Mouse (Mus musculus): ENCODE data around the gene Lamp1.

Lamp1 gene

DNA sequence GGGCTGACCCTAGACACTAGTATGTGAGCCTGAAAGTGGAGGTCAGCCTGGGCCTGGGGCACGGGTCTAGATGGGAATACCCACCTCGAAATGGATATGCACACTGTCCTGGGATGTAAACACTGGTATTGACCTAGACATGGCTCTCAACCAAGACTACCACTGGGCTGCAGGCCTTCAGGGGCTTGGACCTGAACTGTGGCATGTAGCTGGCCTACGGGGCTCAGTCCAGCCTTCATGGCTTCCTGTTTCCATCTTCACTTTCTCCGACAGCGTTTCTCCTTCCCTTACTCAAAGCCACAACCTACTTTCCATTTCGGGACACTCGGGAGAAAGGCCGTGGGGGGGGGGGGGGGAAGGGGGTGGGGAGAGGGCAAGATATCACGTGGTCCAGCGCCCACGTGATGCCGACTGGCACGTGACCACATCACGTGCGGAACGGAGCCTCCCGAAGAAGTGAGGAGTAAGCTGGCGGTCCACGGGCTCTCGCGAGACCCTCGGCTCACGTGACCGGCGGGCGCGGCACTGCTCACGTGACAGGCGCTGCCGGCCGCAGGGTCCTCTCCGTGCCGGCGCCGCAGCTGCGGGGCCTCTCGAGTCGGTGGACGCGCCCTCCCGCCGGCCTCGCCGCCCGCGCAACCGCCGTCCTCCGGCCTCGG, at the start of gene Lamp1:
Gene Lamp1 (plus strand): TSS at position 444 of the 659 bp plus-strand sequence.
- peak; percentile 94 to 96 for DNase-seq

GRCm38 (mm10) chr8:13109416-13109960, 49.5 kb upstream of the Lamp1 start:
- no peak for DNase-seq

DNA sequence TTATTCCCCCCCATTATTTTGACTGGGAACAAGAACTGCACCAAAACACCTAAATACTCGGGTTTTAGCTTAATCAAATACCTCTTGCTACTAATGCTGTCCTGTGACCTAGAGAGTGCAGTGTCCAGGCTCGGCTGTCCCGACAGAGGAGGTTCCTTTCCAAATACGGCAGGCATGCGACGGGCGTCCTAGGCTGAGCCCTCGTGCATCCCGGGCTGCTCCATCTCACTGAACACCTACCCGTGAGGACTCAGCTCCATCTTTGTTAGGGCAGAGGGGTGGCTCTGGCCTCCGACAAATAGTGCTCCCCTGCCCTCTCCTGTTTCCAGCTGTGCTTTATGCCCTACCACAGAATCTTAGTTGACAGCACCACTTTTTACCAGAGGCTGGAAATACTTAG, 47.0 kb upstream of the Lamp1 start:
- no peak for DNase-seq

DNA sequence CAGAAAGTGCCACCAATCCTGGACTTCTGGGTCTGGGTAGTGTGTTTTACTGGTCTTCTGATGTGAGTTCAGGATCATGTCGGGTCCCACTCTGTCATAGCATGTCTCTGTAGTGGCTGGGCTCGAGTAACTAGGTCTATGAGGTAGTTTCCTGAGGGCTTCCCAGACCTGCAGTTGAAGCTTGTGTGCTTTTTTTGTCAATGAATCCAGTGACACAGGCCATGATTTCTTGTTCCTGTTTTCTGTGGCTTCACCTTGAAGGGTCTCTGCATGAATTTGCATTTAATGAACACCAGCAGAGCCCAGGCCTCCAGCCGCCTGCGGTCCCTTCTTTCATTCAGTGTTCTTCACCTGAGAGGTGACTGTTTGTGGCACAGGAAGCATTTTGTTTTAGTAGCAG, 45.7 kb upstream of the Lamp1 start:
- no peak for DNase-seq

DNA sequence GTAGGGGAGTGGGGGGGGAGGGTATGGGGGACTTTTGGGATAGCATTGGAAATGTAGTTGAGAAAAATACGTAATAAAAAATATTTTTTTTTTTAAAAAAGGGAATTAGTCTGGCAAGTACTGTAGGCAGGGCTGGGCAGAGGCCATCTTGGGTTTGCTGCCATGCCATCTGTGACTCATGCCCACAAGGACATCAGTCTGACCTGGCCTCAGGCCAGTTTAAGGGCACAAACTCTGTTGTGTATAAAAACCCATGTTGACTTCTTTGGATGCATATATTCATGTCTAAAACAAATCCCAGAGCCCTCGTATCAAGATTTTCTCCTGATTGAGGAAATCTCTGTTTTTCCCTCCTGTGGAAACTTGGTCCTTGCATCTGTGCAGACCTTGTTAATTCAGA, 41.9 kb upstream of the Lamp1 start:
- no peak for DNase-seq

DNA sequence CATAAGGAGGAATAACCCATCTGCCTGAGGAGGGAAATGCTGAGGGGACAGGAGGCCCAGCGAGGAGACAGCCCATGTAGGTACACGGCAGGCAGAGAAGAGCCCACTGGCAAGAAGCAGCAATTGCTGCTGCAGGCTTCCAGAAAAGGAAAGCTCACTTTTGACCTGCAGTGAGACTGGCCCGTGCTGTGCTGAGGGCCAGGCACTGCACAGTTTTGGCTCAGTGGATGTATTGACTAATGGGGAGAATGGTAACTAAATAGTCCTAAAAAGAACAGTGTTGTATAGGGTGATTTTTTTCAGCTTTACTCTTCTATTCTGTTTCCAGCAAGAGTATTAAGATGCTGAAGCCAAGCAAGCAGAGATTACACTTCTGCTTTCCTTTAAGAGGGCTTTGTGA, 40.4 kb upstream of the Lamp1 start:
- no peak for DNase-seq

DNA sequence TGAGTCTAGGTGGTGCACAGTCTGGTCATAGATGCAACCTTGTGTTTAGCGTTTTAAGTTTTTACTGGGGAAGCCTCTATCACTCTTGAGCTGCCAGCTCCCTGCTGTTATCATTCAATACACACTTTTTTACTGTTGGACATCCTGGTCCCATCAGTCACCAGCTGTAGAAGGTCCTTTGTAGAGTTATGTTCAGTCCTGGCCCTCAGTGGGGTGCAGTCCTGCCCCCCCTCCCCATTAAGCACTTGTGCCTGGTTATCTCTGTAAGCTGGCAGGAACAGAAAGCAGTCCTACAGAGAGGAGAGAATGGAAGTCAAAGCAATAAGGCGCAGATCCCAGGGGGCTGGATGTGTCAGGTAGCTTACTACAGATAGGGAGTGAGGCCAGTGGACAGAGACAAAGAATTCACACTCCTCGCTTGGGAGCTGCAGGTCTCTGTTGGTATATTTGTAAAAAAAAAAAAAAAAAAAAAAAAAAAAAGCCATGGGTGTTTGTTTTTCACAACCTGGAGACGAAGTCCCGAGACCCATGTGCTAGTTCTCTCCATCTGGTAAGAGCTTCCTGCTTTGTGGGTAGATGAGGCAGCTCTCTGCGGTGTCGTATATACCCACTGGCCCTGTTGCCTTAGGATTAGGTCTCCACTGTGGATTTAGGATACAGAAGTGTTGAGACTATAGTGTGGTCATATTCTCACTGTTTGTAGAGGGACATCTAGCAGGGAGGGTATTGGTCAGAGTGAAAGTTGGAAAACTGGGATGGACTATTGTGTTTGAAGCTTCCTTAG, 37.9 kb upstream of the Lamp1 start:
- DNase-seq: no peak

DNA sequence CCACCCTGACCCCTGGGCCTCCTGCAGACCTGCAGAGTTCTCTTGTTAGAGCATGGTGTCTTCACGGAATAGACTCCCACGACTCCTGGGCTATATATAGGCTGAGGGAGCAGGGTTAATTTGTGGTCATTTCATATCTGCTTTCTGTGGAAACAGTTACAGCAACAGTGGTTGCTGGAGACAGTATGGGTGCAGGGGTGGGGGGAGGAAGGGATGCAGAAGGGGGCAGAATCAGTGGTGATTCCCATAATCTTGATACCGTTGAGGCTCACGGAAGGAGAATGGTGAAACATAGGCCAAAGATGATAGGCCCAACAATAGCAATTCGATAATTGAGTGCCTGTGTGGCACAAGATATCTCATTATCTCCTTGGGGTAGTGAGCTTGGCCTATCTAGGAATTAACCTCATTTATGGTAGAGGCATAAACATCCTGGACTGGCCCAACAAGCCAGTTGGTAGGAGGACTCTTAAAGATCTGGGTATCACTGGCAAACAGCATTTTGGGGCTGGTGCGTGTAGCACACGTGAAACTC, 36.0 kb upstream of the Lamp1 start:
- no peak for DNase-seq

- no peak for DNase-seq
Observed at GRCm38 (mm10) chr8:13124897-13125296, 34.1 kb upstream of the Lamp1 start.

DNA sequence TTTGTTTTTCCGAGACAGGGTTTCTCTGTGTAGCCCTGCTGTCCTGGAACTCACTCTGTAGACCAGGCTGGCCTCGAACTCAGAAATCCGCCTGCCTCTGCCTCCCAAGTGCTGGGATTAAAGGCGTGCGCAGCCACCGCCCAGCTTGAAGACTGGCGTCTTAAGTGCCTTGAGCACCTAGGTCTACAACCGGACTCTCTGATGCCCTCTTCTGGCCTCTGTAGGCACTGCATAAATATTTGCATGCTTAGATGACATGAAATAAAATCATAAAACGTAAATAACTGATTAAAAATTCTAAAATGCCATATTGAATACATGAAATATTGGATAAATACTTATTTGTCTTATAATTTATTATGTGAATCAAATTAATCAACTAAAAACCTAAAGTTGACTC, 26.7 kb upstream of the Lamp1 start:
- DNase-seq: peak in 1 of 2 experiments; percentile 46

- DNase-seq: no peak
Observed at GRCm38 (mm10) chr8:13139641-13140182, 19.2 kb upstream of the Lamp1 start.

GRCm38 (mm10) chr8:13141681-13142080, 17.3 kb upstream of the Lamp1 start:
- no peak for DNase-seq

DNA sequence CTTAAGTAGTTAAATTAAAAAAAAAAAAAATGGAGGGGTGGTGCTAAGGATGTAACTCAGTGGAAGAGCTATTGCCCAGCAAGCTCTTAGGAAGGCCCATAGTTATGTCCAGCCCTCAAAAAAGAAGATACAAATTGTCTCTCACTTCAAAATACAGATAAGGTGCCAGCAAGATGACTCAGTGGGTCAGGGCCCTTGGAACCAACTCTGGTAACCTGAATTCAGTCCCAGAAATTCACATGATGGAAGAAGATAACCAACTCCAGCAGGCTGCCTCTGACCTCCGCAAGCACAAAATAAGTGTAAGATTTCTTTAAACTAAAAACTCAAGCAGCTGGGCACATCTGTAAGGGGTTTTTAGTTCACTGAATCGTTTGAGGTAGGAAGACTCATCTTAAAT, 10.5 kb upstream of the Lamp1 start:
- DNase-seq: no peak

DNA sequence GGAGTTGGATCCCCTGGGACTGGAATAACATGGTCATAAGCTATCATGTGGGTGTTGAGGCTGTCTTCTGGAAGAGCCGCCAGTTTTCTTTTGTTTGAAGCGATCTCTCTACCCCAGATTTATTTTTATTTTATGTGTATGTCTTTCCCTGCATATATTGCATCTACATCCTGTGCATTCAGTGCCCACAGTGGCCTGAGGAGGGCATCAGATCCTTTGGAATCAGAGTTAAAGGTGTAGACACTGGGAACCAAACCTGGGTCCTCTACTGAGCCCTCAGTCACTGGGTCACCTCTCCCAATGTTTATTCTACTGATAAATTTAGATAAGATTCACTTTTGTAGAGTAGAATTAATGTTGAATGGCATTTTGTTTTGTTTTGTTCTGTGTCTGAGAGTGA, 9.7 kb upstream of the Lamp1 start:
- DNase-seq: no peak

DNA sequence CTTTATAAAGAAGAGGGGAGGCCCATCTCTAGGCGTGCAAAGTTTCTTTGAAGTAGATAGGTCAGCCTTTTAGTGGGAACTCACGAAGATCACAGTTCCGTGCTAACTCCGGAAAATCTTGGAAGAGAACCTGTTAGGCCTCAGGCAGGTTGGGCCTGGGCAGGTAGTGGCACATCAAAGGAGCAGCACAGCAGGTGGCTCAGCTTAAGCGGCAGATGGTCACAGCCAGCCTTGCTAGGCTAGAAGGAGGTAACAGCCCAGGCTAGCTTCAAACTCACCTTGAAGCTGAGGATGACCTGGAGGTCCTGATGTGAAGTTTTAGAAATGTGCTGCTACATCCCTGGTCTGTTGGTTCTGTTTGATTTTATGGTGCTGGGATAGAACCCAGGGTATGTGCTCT, 9.1 kb upstream of the Lamp1 start:
- DNase-seq: no peak

DNA sequence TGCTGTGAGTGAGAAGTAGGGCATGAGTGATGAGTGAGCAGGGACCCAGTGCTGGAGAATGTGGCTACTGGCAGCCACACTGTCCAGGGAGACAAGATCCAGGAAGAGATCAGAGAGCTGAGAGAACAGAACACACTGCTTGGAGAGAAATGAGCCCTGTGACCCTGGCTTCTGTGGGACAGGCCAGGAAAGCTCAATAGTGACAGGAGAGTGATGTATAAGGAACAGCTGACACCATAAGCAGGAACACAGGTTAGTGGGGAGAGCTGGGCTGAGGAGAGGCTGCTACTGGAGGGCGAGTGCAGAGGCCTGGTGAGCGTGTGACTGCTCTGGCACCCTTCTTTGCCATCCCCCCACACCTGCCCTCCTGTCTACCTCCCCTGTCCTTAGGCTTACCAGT, 8.0 kb upstream of the Lamp1 start:
- DNase-seq: no peak

GRCm38 (mm10) chr8:13154099-13154498, 4.9 kb upstream of the Lamp1 start:
- no peak for DNase-seq

GRCm38 (mm10) chr8:13155358-13155757, 3.6 kb upstream of the Lamp1 start:
- DNase-seq: no peak

GRCm38 (mm10) chr8:13156327-13157097, 2.4 kb upstream of the Lamp1 start:
- DNase-seq: no peak

- no peak for DNase-seq
Observed at GRCm38 (mm10) chr8:13159377-13159881, 468 bp downstream of the Lamp1 start.

DNA sequence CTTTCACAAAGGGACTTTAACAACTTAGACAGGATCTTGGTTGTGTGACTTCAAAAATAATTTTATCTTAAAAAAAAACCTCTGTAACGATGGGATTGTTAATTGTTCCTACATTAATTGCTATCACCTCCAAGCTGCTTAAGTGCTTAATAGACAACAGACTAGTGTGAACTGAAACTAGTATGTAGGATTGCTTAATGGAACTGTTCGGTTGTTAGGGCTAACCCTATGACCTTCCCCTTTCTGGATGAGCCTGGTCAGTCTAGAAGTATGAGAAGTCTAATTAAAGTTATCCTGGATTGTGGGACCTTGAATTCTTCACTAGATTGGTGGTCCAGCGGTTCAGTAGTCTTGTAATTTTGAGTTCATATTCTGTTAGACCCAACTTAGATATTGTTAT, 1.7 kb downstream of the Lamp1 start:
- no peak for DNase-seq

- no peak for DNase-seq
Observed at GRCm38 (mm10) chr8:13162098-13162497, 3.1 kb downstream of the Lamp1 start.

DNA sequence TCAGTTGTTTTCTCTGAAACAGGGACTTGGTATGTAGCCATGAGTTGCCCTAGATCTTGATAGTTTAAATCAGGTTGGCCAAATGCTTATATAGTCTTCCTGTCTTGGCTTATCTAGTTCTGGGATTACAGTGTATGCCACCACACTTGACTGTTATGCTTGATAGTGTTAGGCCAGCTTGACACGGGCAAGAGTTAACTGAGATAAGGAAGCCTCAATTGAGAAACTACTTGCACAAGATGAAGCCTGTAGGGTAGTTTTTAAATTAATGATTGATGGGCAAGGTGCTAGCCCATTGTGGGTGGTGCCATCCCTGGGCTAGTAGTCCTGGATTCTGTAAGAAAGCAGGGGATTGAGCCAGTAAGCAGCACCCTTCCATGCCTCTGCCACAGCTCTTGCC, 4.6 kb downstream of the Lamp1 start:
- DNase-seq: no peak
